Mouse (Mus musculus): ENCODE results near the gene Mnt. TPM values are rescaled to one million over a fixed set of nuclear protein-coding genes. Genes with fewer than 3 reads are reported as not detected.

Mnt gene
- total RNA-seq, 2 experiments from 2014 or later, result 0.68 to 1.3 TPM

- ATAC-seq (replicated peaks; ENCODE audit: low FRiP score, poor library complexity, severe bottlenecking), result no peak
Measured at GRCm38 (mm10) chr11:74842656-74843434, 12.1 kb downstream of the Mnt start.

GRCm38 (mm10) chr11:74843435-74843714 lies 12.7 kb downstream of the Mnt start:
- ATAC-seq (replicated peaks; ENCODE audit: low FRiP score, poor library complexity, severe bottlenecking), result no peak

- ATAC-seq (replicated peaks; ENCODE audit: low FRiP score, poor library complexity, severe bottlenecking), result no peak
Measured at GRCm38 (mm10) chr11:74843761-74844160, 13.0 kb downstream of the Mnt start.

- no peak for ATAC-seq (replicated peaks; ENCODE audit: low FRiP score, poor library complexity, severe bottlenecking)
Measured at GRCm38 (mm10) chr11:74845784-74846183, 15.1 kb downstream of the Mnt start.

GRCm38 (mm10) chr11:74847919-74848521 lies 17.3 kb downstream of the Mnt start:
- ATAC-seq (replicated peaks; ENCODE audit: low FRiP score, poor library complexity, severe bottlenecking), result peak; percentile 81

GRCm38 (mm10) chr11:74850998-74851661 lies 20.4 kb downstream of the Mnt start:
- no peak for ATAC-seq (replicated peaks; ENCODE audit: low FRiP score, poor library complexity, severe bottlenecking)

GRCm38 (mm10) chr11:74857756-74858155 lies 27.0 kb downstream of the Mnt start:
- ATAC-seq (replicated peaks; ENCODE audit: low FRiP score, poor library complexity, severe bottlenecking), result no peak

- no peak for ATAC-seq (replicated peaks; ENCODE audit: low FRiP score, poor library complexity, severe bottlenecking)
Measured at GRCm38 (mm10) chr11:74862129-74862528, 31.4 kb downstream of the Mnt start.

GRCm38 (mm10) chr11:74863471-74863870 lies 32.8 kb downstream of the Mnt start:
- no peak for ATAC-seq (replicated peaks; ENCODE audit: low FRiP score, poor library complexity, severe bottlenecking)

- no peak for ATAC-seq (replicated peaks; ENCODE audit: low FRiP score, poor library complexity, severe bottlenecking)
Measured at GRCm38 (mm10) chr11:74864421-74864820, 33.7 kb downstream of the Mnt start.

GRCm38 (mm10) chr11:74865252-74865651 lies 34.5 kb downstream of the Mnt start:
- no peak for ATAC-seq (replicated peaks; ENCODE audit: low FRiP score, poor library complexity, severe bottlenecking)

- ATAC-seq (replicated peaks; ENCODE audit: low FRiP score, poor library complexity, severe bottlenecking), result no peak
Measured at GRCm38 (mm10) chr11:74866640-74867039, 35.9 kb downstream of the Mnt start.

- ATAC-seq (replicated peaks; ENCODE audit: low FRiP score, poor library complexity, severe bottlenecking), result no peak
Measured at GRCm38 (mm10) chr11:74867181-74867580, 36.5 kb downstream of the Mnt start.

GRCm38 (mm10) chr11:74868046-74868760 lies 37.5 kb downstream of the Mnt start:
- no peak for ATAC-seq (replicated peaks; ENCODE audit: low FRiP score, poor library complexity, severe bottlenecking)

GRCm38 (mm10) chr11:74869603-74870002 lies 38.9 kb downstream of the Mnt start:
- ATAC-seq (replicated peaks; ENCODE audit: low FRiP score, poor library complexity, severe bottlenecking), result no peak

GRCm38 (mm10) chr11:74870544-74870943 lies 39.8 kb downstream of the Mnt start:
- no peak for ATAC-seq (replicated peaks; ENCODE audit: low FRiP score, poor library complexity, severe bottlenecking)

GRCm38 (mm10) chr11:74870991-74871622 lies 40.4 kb downstream of the Mnt start:
- ATAC-seq (replicated peaks; ENCODE audit: low FRiP score, poor library complexity, severe bottlenecking), result no peak

GRCm38 (mm10) chr11:74874630-74875029 lies 43.9 kb downstream of the Mnt start:
- no peak for ATAC-seq (replicated peaks; ENCODE audit: low FRiP score, poor library complexity, severe bottlenecking)

GRCm38 (mm10) chr11:74876801-74877200 lies 46.1 kb downstream of the Mnt start:
- ATAC-seq (replicated peaks; ENCODE audit: low FRiP score, poor library complexity, severe bottlenecking), result no peak

- no peak for ATAC-seq (replicated peaks; ENCODE audit: low FRiP score, poor library complexity, severe bottlenecking)
Measured at GRCm38 (mm10) chr11:74880999-74881398, 50.3 kb downstream of the Mnt start.

Data from erythroblast, adult 5-6 weeks (primary cell).